Mouse (Mus musculus) liver, postnatal 0 days (tissue): ENCODE results near the gene Rassf7.

Experiments used
- CTCF ChIP-seq: sonication (generic); IDR thresholded peaks from 2 replicates; pipeline ENCODE4 v1.5.1; 2016; ENCODE audit warnings: antibody characterized with exemption, low read depth
- EP300 ChIP-seq: IDR thresholded peaks from 2 replicates; pipeline ENCODE4 v1.6.1; 2016; ENCODE audit warnings: antibody characterized with exemption, low read depth, mild to moderate bottlenecking

GRCm38 (mm10) chr7:141191796-141192685 lies 23.6 kb upstream of the Rassf7 start:
- TF ChIP-seq EP300 (no peak), CTCF (no peak)
